9 mouse cellular contexts compared by ENCODE assay signal in genomic region chr19:5704801-5705571, GRCm38 (mm10). TPM values are rescaled to one million over a fixed set of nuclear protein-coding genes. Genes with fewer than 3 reads are reported as not detected.
A peak's percentile ranks its signal among the peaks of the same experiment; 100 is the strongest.
DNase-seq lines count a peak whose midpoint lies in the region; ATAC-seq and TF ChIP-seq lines count a peak whose summit lies in the region.
"Had no signal": no experiment of that assay in that cellular context is flagged by ENCODE, and none has a peak within 500 bp of the region (broad histone marks: within the 10 kb centered on the region; RNA-seq: fewer than 3 reads in every experiment).

No protein-coding gene starts in this region.

- H3K4me1 ChIP-seq in erythroblast, embryonic 14.5 days (ENCODE audit: control insufficient read depth), result peaks cover 59% of the 10 kb centered on the region
- peaks cover 9% of the 10 kb centered on the region; the same call in 1 of the 2 replicates for H3K4me1 ChIP-seq in limb, embryonic 14.5 days (ENCODE audit: control insufficient read depth, insufficient read depth, low read length)

- WGBS in limb, embryonic 14.5 days, result 35% methylated on average over 10 of the region's 10 CpGs

- peak overlapping the region; percentile 45 for H3K27ac ChIP-seq in limb, embryonic 14.5 days (replicated peaks; ENCODE audit: low read depth, low read length)

- no peak overlapping the region for H3K4me2 ChIP-seq in limb, embryonic 14.5 days (replicated peaks; ENCODE audit: low read depth, low read length, severe bottlenecking)

- H3K36me3 ChIP-seq in erythroblast, embryonic 14.5 days (ENCODE audit: control insufficient read depth), result peaks cover 100% of the 10 kb centered on the region
- H3K36me3 ChIP-seq in limb, embryonic 14.5 days (ENCODE audit: control insufficient read depth, insufficient read depth, low read length), result peaks cover 71% of the 10 kb centered on the region

- peak; percentile 54 for DNase-seq in adrenal gland, postnatal 14 days
- no peak for DNase-seq in adrenal gland, adult 8-10 months
- peak; percentile 34 for DNase-seq in 416B (ENCODE audit: low read depth)
- DNase-seq in limb, embryonic 14.5 days (ENCODE audit: low spot score), result peak; percentile 60
- peak; percentile 72 to 86 for DNase-seq in spleen, postnatal 4 days (ENCODE audit: low spot score in 2 of 2)
- no peak for DNase-seq in layer of hippocampus, adult 8-10 months (ENCODE audit: low spot score in 2 of 2)
- DNase-seq in cerebellum, postnatal 36 days, result no peak

- H3K27me3 ChIP-seq in erythroblast, embryonic 14.5 days (ENCODE audit: control insufficient read depth), result no peaks in the 10 kb centered on the region; the same call in 1 of the 2 replicates
- no peaks in the 10 kb centered on the region for H3K27me3 ChIP-seq in limb, embryonic 14.5 days (ENCODE audit: control insufficient read depth, insufficient read depth, low read length)

- no peak overlapping the region for H3K9ac ChIP-seq in limb, embryonic 14.5 days (ENCODE audit: low read depth, low read length, severe bottlenecking)

- peak overlapping the region; percentile 51 for H3K4me3 ChIP-seq in erythroblast, embryonic 14.5 days (replicated peaks)
- no peak overlapping the region for H3K4me3 ChIP-seq in limb, embryonic 14.5 days (replicated peaks; ENCODE audit: low read length)

- peak; percentile 54 for ATAC-seq in limb, embryonic 14.5 days (ENCODE audit: low FRiP score, low read depth)

- H3K9me3 ChIP-seq in erythroblast, embryonic 14.5 days (ENCODE audit: control insufficient read depth, low read length), result no peaks in the 10 kb centered on the region
- no peaks in the 10 kb centered on the region for H3K9me3 ChIP-seq in limb, embryonic 14.5 days (ENCODE audit: control insufficient read depth, low read length)

- no peak for TF ChIP-seq POLR2A in limb, embryonic 14.5 days (IDR thresholded peaks at IDR 0.05; ENCODE audit: borderline replicate concordance, extremely low read depth, insufficient read depth, insufficient read length)

RNA-seq across cellular contexts. Expression of gene Kcnk7, which starts 0.8 kb away (rescaled TPM):
- not detected in 2 replicates for total RNA-seq in adrenal gland, postnatal 14 days (2021)
- not detected for total RNA-seq in adrenal gland, adult 8-10 months (2022)
- 0.04 and 0.06 TPM in 2 replicates for polyA plus RNA-seq in erythroblast, embryonic 14.5 days (2012)
- polyA plus RNA-seq in limb, embryonic 14.5 days (2012; rRNA removed), result 0.41 and 0.63 TPM in 2 replicates
- polyA plus RNA-seq in limb, embryonic 14.5 days (2014; fragmentation: Nextera tagmentation; extraction: Ambion mirVana), result 0.65 and 0.81 TPM in 2 replicates
- under 1 TPM in 1 of 4 experiments, not detected in 3; 0.43 TPM for total RNA-seq in layer of hippocampus, adult 8-10 months (2022)
- total RNA-seq: heart, postnatal 10 days had no signal

RNA-seq across cellular contexts. Expression of gene Pcnx3, which starts 16.3 kb away (rescaled TPM):
- 75.1 and 78.4 TPM in 2 replicates for total RNA-seq in adrenal gland, postnatal 14 days (2021)
- 100 to 1,000 TPM in 3 of 4 experiments, 10 to 100 TPM in 1; 95.1 to 183 (median 136) TPM for total RNA-seq in adrenal gland, adult 8-10 months (2022)
- polyA plus RNA-seq in erythroblast, embryonic 14.5 days (2012), result 43.8 and 46.7 TPM in 2 replicates
- 101 and 160 TPM in 2 replicates for polyA plus RNA-seq in limb, embryonic 14.5 days (2012; rRNA removed)
- polyA plus RNA-seq in limb, embryonic 14.5 days (2014; fragmentation: Nextera tagmentation; extraction: Ambion mirVana), result 31.8 and 32.3 TPM in 2 replicates
- total RNA-seq in layer of hippocampus, adult 8-10 months (2022), result 10 to 100 TPM; 74.5 to 80.9 (median 77.0) TPM

RNA-seq across cellular contexts. Expression of gene Map3k11, which starts 16.4 kb away (rescaled TPM):
- total RNA-seq in adrenal gland, postnatal 14 days (2021), result 50.4 and 51.2 TPM in 2 replicates
- 10 to 100 TPM; 40.8 to 53.6 (median 46.3) TPM for total RNA-seq in adrenal gland, adult 8-10 months (2022)
- 18.5 and 20.2 TPM in 2 replicates for polyA plus RNA-seq in erythroblast, embryonic 14.5 days (2012)
- 30.1 and 38.9 TPM in 2 replicates for polyA plus RNA-seq in limb, embryonic 14.5 days (2012; rRNA removed)
- polyA plus RNA-seq in limb, embryonic 14.5 days (2014; fragmentation: Nextera tagmentation; extraction: Ambion mirVana), result 19.0 and 20.7 TPM in 2 replicates
- total RNA-seq in layer of hippocampus, adult 8-10 months (2022), result 10 to 100 TPM; 16.9 to 21.3 (median 18.7) TPM

RNA-seq across cellular contexts. Expression of gene Ehbp1l1, which starts 21.1 kb away (rescaled TPM):
- total RNA-seq in adrenal gland, postnatal 14 days (2021), result 29.1 and 29.3 TPM in 2 replicates
- total RNA-seq in adrenal gland, adult 8-10 months (2022), result 10 to 100 TPM; 24.9 to 39.2 (median 32.8) TPM
- polyA plus RNA-seq in erythroblast, embryonic 14.5 days (2012), result 88.4 and 106 TPM in 2 replicates
- polyA plus RNA-seq in limb, embryonic 14.5 days (2012; rRNA removed), result 51.0 and 51.1 TPM in 2 replicates
- polyA plus RNA-seq in limb, embryonic 14.5 days (2014; fragmentation: Nextera tagmentation; extraction: Ambion mirVana), result 20.0 and 25.4 TPM in 2 replicates
- total RNA-seq in layer of hippocampus, adult 8-10 months (2022), result 10 to 100 TPM; 12.4 to 17.8 (median 16.4) TPM

RNA-seq across cellular contexts. Expression of gene Fam89b, which starts 24.5 kb away (rescaled TPM):
- total RNA-seq in adrenal gland, postnatal 14 days (2021), result 41.3 and 50.4 TPM in 2 replicates
- 10 to 100 TPM; 56.2 to 62.7 (median 57.0) TPM for total RNA-seq in adrenal gland, adult 8-10 months (2022)
- 33.0 and 41.0 TPM in 2 replicates for polyA plus RNA-seq in erythroblast, embryonic 14.5 days (2012)
- polyA plus RNA-seq in limb, embryonic 14.5 days (2012; rRNA removed), result 169 and 253 TPM in 2 replicates
- polyA plus RNA-seq in limb, embryonic 14.5 days (2014; fragmentation: Nextera tagmentation; extraction: Ambion mirVana), result 125 TPM in 2 replicates
- 10 to 100 TPM; 22.5 to 31.3 (median 27.4) TPM for total RNA-seq in layer of hippocampus, adult 8-10 months (2022)

Comparison
In these comparisons a context has a peak if more than half of its experiments do, and no peak if none do; other contexts are left out.
1. DNase-seq: peak in adrenal gland, postnatal 14 days (single experiment), 416B (single experiment), limb, embryonic 14.5 days (single experiment) and spleen, postnatal 4 days (2 of 2); none in adrenal gland, adult 8-10 months (single experiment), layer of hippocampus, adult 8-10 months (0 of 2) and cerebellum, postnatal 36 days (0 of 2).